Mouse (Mus musculus): ENCODE results near the gene Klhl4.

Gene Klhl4

DNA sequence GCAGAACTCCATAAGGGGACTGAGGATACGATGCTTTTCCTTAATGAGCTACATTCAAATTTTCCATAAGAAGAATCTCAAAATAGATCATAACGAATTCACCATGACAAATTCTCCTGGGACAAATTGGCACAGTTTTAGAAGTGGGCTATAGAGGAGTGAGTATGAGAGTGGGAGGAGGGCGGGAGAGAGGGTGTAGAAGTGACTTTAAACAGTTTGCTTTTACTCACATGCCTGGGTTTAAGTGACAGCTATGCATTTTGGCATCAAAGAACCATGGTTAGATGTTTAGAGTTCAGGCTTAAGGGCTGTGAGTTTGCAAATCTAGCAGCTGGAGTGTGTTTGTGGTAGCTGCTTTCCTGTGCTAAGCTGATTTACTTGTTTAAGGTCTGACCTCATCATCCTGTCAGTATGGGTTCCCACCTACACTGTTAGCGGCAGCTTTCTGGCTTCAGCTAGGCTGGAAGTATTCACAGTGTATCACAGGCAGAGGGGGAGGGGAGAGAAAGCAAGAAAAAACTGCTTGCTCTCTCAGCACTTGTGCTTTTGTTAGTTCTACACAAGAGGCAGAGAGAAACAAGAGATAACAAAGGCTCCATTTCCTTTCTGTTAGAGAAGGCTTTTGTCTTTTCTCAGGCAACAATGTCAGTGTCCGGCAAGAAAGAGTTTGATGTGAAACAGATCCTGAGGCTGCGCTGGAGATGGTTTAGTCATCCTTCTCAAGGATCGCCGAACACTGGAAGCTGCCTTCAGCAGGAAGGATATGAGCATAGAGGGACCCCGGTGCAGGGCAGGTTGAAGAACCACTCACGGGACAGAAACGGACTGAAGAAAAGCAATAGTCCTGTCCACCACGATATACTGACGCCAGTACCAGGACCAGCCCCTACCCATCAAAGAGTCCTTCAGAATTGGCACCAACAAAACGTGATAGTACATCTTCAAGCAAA is at the start of gene Klhl4:
TSS of gene Klhl4 (plus strand) at position 552 of the 950 bp plus-strand sequence.
- no peak for DNase-seq (ENCODE audit: low read depth)

DNA sequence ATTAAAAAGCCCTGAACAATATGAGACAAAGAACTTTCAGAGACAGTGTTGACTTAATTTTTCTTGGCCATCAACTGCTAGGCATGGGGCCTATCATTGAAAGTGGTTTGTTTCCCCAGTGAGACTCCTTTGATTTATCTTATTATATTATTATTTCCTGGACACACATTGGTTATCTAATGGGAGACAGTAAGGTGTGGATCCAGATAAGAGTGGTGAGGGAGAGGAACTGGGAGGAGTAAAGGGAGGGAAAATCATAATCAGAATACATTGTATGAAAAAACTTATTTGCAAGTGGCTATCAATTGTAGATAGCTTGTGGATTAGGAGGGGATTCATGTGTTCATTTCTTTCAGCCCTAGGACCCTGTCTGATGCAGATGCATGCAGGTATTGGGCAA is 10.0 kb downstream of the Klhl4 start:
- no peak for DNase-seq (ENCODE audit: low read depth)

DNA sequence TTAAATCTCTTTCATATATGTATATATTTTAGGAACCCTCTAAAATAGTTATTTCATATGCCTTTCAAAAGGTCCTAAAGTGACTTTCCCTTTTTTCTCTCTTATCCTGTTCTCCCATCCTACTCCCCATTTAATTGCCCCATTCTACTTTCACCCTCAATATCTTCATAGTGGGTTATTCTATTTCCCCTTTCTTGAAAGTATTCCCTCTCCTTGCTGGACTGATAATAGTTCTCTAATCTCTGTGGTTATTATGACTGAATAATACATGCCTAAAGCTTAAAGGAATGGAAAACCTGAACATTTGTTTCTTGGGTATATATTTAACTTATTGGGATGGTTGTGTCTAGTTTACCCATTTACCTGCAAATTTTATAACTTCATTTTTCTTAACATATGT is 12.6 kb downstream of the Klhl4 start:
- no peak for DNase-seq (ENCODE audit: low read depth)

DNA sequence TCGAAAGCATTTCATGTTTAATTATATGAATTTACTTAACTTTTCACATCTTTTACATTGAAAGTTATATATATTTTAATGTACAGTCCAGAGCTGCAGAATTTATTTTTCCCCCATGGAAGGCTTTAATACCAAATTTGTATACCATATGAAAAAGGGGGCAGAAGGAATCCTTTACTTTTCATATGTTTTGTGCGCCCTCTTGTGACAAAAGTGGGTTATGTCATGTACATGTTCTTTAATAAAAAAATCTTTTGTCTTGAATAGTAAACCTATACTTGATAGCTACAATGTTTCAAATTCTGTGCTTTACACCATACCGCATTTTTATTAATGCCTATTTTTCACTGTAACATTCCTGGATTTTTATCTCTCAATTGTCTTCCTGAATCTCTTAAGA is 84.0 kb downstream of the Klhl4 start:
- DNase-seq (ENCODE audit: low read depth) = peak; percentile 38

DNA sequence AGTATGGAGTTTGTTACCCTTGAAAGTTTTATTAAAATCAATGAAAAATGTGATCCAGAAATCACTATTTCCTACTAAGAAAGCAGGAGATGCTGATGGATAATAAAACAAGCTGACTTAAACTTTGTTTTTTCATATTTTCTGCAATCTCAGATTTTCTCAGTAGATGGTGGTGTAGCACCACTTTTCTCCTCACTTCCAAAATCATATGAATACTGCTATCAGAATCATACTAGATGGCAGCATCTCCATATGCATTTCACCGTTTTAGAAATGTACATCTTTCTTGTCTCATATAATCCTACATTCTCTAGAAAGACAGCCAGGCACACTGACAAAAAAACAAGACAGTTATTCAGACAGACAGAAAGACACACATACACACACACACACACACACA is 108.2 kb downstream of the Klhl4 start:
- DNase-seq (ENCODE audit: low read depth) = no peak
